ENCODE assay signal across 21 mouse cellular contexts in genomic region chr1:161345111-161345510, GRCm38 (mm10). TPM values are rescaled to one million over a fixed set of nuclear protein-coding genes. Genes with fewer than 3 reads are reported as not detected.
"Had no signal": no experiment of that assay in that cellular context is flagged by ENCODE, and none has a peak within 500 bp of the region (broad histone marks: within the 10 kb centered on the region; RNA-seq: fewer than 3 reads in every experiment).

No protein-coding gene starts in this region.

- H3K4me3 ChIP-seq: limb, embryonic 13.5 days; midbrain, embryonic 12.5 days; neural tube, embryonic 12.5 days had no signal

- H3K27me3 ChIP-seq: limb, embryonic 13.5 days; midbrain, embryonic 12.5 days; neural tube, embryonic 12.5 days had no signal

- DNase-seq: kidney, adult 8-10 months; kidney, postnatal 25 days; layer of hippocampus, adult 9-11 months; layer of hippocampus, postnatal 36 days; lung, adult 18-20 months; lung, postnatal 4 days; right cerebral cortex, postnatal 14 days; thymus, postnatal 4 days had no signal

- H3K27ac ChIP-seq: limb, embryonic 13.5 days; liver, embryonic 14.5 days; midbrain, embryonic 12.5 days; neural tube, embryonic 12.5 days; stomach, postnatal 0 days had no signal

- H3K36me3 ChIP-seq: limb, embryonic 13.5 days; midbrain, embryonic 12.5 days; neural tube, embryonic 12.5 days had no signal

- H3K4me2 ChIP-seq: limb, embryonic 13.5 days; midbrain, embryonic 12.5 days; neural tube, embryonic 12.5 days had no signal

- H3K9ac ChIP-seq: limb, embryonic 13.5 days; liver, embryonic 14.5 days; midbrain, embryonic 12.5 days; neural tube, embryonic 12.5 days had no signal

- H3K9me3 ChIP-seq: limb, embryonic 13.5 days; midbrain, embryonic 12.5 days; neural tube, embryonic 12.5 days had no signal

- H3K4me1 ChIP-seq: midbrain, embryonic 12.5 days; neural tube, embryonic 12.5 days had no signal

- ATAC-seq: lung, postnatal 0 days had no signal

RNA-seq across cellular contexts. Expression of gene Tnfsf4, which starts 50.1 kb away (rescaled TPM):
- total RNA-seq: layer of hippocampus, postnatal 36 days; left cerebral cortex, adult 8-10 months; left cerebral cortex, postnatal 25 days; liver, adult 2 months; megakaryocyte, adult 5-6 weeks; neutrophil, adult 5-6 weeks had no signal
- polyA plus RNA-seq: kidney, embryonic 16.5 days; limb, embryonic 13.5 days; liver, adult 2 months; liver, embryonic 14.5 days; lung, postnatal 0 days; small intestine, adult 2 months had no signal
